Mouse (Mus musculus) liver, postnatal 0 days (tissue): ENCODE results near the gene Sema5b. TPM values are rescaled to one million over a fixed set of nuclear protein-coding genes. Genes with fewer than 3 reads are reported as not detected.

Source experiments
- ATAC-seq: fragments of 200-750 bp; cut with Nextera tagmentation; 2 replicates; pipeline ENCODE4 v1.8.0; 2017; ENCODE audit warnings: mild to moderate bottlenecking, moderate library complexity
- DNase-seq: peaks from one replicate; pipeline ENCODE4 v3.0.0-alpha.2; 2016
- H3K27ac ChIP-seq: fragments of 300-500 bp; sonication (generic); 2 replicates; pipeline ENCODE4 v1.5.1; 2014; ENCODE audit warnings: antibody characterized with exemption, moderate library complexity, mild to moderate bottlenecking, low read depth
- H3K27me3 ChIP-seq: fragments of 300-500 bp; sonication (generic); 2 replicates; pipeline ENCODE4 v1.6.1; 2014; ENCODE audit warnings: low read length, control low read depth, mixed read lengths; ENCODE audit not compliant: insufficient read depth
- H3K36me3 ChIP-seq: fragments of 300-500 bp; sonication (generic); replicated peaks from 2 replicates; pipeline ENCODE4 v1.6.1; 2014; ENCODE audit warnings: mild to moderate bottlenecking, control low read depth, low read length, moderate library complexity, mixed read lengths; ENCODE audit not compliant: insufficient read depth
- H3K4me1 ChIP-seq: fragments of 300-500 bp; sonication (generic); 2 replicates; pipeline ENCODE4 v1.6.1; 2014; ENCODE audit warnings: antibody characterized with exemption, mild to moderate bottlenecking, control low read depth; ENCODE audit not compliant: insufficient read depth
- H3K4me2 ChIP-seq: fragments of 300-500 bp; sonication (generic); 2 replicates; pipeline ENCODE4 v1.6.1; 2014; ENCODE audit warnings: low read depth, mild to moderate bottlenecking, low read length, moderate library complexity, mixed read lengths
- H3K4me3 ChIP-seq: fragments of 300-500 bp; sonication (generic); 2 replicates; pipeline ENCODE4 v1.5.1; 2014; ENCODE audit warnings: low read depth, low read length
- H3K9ac ChIP-seq: fragments of 300-500 bp; sonication (generic); replicated peaks from 2 replicates; pipeline ENCODE4 v1.6.1; 2014; ENCODE audit warnings: mild to moderate bottlenecking, moderate library complexity
- H3K9me3 ChIP-seq: fragments of 300-500 bp; sonication (generic); 2 replicates; pipeline ENCODE4 v1.6.1; 2016; ENCODE audit warnings: mild to moderate bottlenecking, control low read depth, low read length, mixed read lengths
- CTCF ChIP-seq: sonication (generic); IDR thresholded peaks from 2 replicates; pipeline ENCODE4 v1.5.1; 2016; ENCODE audit warnings: antibody characterized with exemption, low read depth
- EP300 ChIP-seq: IDR thresholded peaks from 2 replicates; pipeline ENCODE4 v1.6.1; 2016; ENCODE audit warnings: antibody characterized with exemption, low read depth, mild to moderate bottlenecking
- WGBS: fragments of 180-500 bp; shearing (Covaris S2); extraction: QIAGEN DNeasy Blood & Tissue Kit; methylation state at CpG from one replicate; pipeline ENCODE4 v1.1.7; 2014; ENCODE audit not compliant: insufficient replicate concordance; 5-methylcytosine and 5-hydroxymethylcytosine counted together
- polyA plus RNA-seq: library from polyadenylated mRNA; unstranded; fragments of >200 nt; fragmentation: Nextera tagmentation; extraction: Ambion mirVana; gene quantifications from 2 replicates; pipeline ENCODE4 v1.2.1, GENCODE M21; 2015

Sema5b gene
- polyA plus RNA-seq, 1 experiment from 2014 or later = 0.11 TPM

DNA sequence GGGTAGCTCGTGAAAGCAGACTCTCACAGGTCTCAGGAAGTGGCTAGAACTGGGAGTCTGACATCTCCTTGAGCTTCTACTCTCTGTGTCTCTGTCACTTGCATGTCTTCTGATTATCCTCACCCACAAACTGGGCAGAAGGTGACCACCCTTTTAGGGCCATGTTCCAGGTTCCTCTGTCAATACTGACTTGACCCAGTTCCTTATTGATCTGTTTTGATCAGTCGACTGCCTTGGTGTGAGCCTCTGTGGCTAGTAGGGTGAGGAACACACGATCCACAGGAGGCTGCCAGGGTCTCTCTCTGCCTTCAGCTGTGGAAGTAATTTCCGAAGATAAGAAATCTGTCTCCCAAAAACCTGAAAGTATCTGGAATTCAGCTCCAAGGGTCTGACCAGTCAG, 76.8 kb downstream of the Sema5b start:
- no peaks in the 10 kb centered on the region for H3K27me3 ChIP-seq
- H3K4me1 ChIP-seq = peaks cover 4% of the 10 kb centered on the region; the same call in 1 of the 2 replicates
- no peak for TF ChIP-seq CTCF
- TF ChIP-seq EP300 = no peak
- no peak overlapping the region for H3K27ac ChIP-seq
- no peaks in the 10 kb centered on the region for H3K9me3 ChIP-seq
- H3K4me3 ChIP-seq = no peak overlapping the region
- no peaks in the 10 kb centered on the region for H3K36me3 ChIP-seq
- 55% methylated on average over 4 of the region's 4 CpGs for WGBS
- ATAC-seq (peak; percentile 84), DNase-seq (no peak)
- H3K9ac ChIP-seq = no peak overlapping the region
- no peak overlapping the region for H3K4me2 ChIP-seq

DNA sequence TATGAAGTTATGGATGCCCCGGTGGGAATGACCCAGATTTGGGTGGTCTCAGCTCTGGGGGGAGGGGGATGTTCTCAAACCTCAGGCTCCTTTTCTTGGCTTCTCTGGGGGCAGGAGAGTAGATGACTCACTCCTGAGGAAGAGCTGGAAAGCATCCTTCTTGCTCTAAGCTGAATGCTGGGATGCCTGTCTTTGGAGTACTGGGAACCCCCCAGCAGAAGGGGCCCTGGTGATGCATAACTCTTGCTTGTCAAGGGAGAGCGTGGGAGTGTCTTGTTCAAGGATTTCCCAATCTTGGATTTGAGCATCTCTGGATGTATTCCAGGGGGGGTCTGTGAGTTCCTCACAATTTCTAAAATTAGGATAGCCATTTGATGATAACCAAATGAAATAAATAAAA, 82.1 kb downstream of the Sema5b start:
- Histone ChIP-seq H3K4me1 (no peaks in the 10 kb centered on the region), H3K4me3 (no peak overlapping the region), H3K27me3 (no peaks in the 10 kb centered on the region), H3K4me2 (no peak overlapping the region), H3K36me3 (no peaks in the 10 kb centered on the region), H3K27ac (no peak overlapping the region), H3K9ac (no peak overlapping the region), H3K9me3 (no peaks in the 10 kb centered on the region)
- TF ChIP-seq CTCF = no peak
- no peak for TF ChIP-seq EP300
- DNase-seq (no peak), ATAC-seq (no peak)
- 74% methylated on average over 2 of the region's 2 CpGs for WGBS

DNA sequence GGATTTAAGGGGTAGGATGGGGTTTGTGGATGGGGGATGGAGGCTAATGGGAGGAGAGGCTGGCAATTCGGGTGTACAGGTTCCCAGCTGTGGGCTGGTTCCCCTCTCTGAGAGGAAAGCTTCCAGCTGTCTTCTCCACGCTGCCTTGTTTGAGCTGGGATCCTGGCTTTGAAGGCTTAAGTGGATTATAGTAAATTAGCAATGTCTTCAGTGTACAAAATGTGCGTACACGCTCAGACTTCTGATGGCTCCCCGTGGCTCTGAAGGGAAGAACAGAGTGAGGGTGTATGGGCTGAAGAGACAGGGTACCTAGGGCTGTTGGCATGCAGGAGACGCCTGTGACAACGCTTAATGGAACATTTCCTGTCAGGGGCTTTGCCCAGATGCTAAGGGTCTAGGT, 83.0 kb downstream of the Sema5b start:
- no peak overlapping the region for H3K9ac ChIP-seq
- no peaks in the 10 kb centered on the region for H3K4me1 ChIP-seq
- H3K27me3 ChIP-seq = no peaks in the 10 kb centered on the region
- H3K4me3 ChIP-seq = no peak overlapping the region
- H3K4me2 ChIP-seq = no peak overlapping the region
- DNase-seq = no peak
- no peak overlapping the region for H3K27ac ChIP-seq
- H3K9me3 ChIP-seq = no peaks in the 10 kb centered on the region
- ATAC-seq = no peak
- WGBS = 68% methylated on average over 7 of the region's 7 CpGs
- no peaks in the 10 kb centered on the region for H3K36me3 ChIP-seq
- no peak for TF ChIP-seq CTCF
- no peak for TF ChIP-seq EP300

DNA sequence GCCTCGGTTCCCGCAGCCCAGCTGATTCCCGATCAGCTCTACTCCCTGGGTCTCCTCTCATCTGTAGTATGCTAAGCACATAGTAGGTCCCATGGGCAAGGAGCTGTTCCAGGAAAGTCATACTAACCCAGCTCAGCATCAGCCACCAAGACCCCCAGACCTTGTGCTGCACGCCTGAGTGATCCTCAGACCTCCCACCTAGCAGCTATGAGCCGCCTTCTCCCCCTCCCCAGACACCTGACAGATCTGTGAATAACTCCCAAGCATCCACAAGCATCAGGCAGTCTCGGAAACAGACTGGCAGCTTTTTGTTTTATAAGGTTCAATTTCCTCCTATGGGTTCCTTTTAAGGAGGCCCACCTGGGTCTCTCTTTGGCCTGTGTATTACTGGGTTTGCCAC, 83.9 kb downstream of the Sema5b start:
- WGBS = 60% methylated on average over 6 of the region's 6 CpGs
- Histone ChIP-seq H3K27ac (no peak overlapping the region), H3K9me3 (no peaks in the 10 kb centered on the region), H3K9ac (no peak overlapping the region), H3K4me1 (no peaks in the 10 kb centered on the region), H3K4me3 (no peak overlapping the region), H3K36me3 (no peaks in the 10 kb centered on the region), H3K27me3 (no peaks in the 10 kb centered on the region), H3K4me2 (no peak overlapping the region)
- ATAC-seq = no peak
- DNase-seq = no peak
- TF ChIP-seq CTCF (no peak), EP300 (no peak)

DNA sequence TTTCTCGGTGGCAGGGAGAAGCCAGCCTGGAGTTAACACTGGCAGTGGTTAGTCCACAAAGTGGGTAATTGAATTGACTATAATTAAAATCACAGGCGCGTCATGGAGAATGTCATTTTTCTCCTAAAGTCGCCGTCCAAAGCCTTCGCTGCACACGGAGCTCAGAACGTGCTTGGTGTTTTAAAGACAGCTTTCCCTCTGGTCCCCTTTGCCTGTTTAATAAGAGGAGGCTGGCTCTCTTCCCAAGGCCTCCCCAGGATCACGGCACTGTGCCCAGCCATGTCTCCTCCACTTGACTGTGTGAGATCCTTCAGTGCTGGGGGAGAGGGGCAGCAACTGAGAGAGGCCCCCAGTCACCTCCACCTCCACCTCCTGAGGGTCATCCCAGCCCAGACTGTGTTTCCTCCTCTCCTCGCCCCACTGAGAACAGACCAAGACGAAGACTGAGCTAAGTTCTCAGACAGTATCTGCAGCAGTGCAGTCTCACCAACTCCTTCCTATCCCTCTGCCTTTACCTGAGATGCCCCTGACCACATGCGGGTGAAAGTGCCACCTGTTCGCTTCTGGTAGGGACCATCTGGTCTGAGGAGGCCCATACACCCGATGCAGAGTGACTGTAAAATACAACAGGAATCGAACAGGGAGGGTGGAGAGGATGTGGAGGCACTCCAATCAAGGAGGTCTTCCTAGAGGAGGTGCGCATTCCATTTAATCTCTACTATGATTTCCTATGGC, 84.5 kb downstream of the Sema5b start:
- TF ChIP-seq CTCF (no peak), EP300 (no peak)
- no peak for DNase-seq
- no peak overlapping the region for H3K27ac ChIP-seq
- H3K4me2 ChIP-seq = no peak overlapping the region
- H3K9ac ChIP-seq = no peak overlapping the region
- H3K27me3 ChIP-seq = no peaks in the 10 kb centered on the region
- no peak for ATAC-seq
- H3K4me1 ChIP-seq = no peaks in the 10 kb centered on the region
- WGBS = 76% methylated on average over 16 of the region's 16 CpGs
- H3K36me3 ChIP-seq = no peaks in the 10 kb centered on the region
- H3K9me3 ChIP-seq = no peaks in the 10 kb centered on the region
- H3K4me3 ChIP-seq = no peak overlapping the region

DNA sequence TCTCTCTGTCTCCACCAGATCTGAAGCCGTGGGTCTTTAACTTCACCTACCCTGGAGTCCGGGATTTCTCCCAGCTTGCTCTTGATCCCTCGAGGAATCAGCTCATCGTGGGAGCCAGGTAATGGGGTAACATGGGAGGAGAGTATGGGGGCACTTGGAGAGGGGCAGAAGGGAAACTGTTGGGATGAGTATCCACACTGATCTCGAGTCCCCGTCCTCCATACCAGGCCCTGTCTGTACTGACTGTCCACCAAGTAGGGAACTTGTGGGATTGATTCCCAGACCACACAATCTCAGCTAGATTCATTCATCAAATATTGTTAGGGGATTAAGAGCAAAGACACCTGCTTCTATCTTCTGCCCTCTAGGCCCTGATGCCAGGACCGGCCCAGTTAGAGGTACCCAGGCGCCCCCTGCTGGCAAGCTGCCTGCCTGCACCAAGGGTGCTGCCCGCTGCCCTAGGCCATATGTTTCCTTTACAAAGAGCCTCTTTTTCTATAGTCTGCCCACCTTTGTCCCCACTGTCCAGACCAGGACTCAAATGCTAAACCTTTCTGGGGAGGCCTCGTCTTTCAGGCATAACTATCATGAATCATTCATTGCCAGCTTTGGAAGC, 87.2 kb downstream of the Sema5b start:
- no peaks in the 10 kb centered on the region for H3K9me3 ChIP-seq
- no peak overlapping the region for H3K4me3 ChIP-seq
- 35% methylated on average over 10 of the region's 10 CpGs for WGBS
- TF ChIP-seq EP300 (no peak), CTCF (peak; percentile 91)
- no peak overlapping the region for H3K9ac ChIP-seq
- H3K27me3 ChIP-seq = no peaks in the 10 kb centered on the region
- no peak overlapping the region for H3K27ac ChIP-seq
- ATAC-seq (peak; percentile 56; the same call in 1 of the 2 replicates), DNase-seq (peak; percentile 86)
- H3K4me2 ChIP-seq = no peak overlapping the region
- H3K36me3 ChIP-seq = no peaks in the 10 kb centered on the region
- H3K4me1 ChIP-seq = no peaks in the 10 kb centered on the region
